Mouse (Mus musculus): ENCODE measurements around the gene Baz2b.

The Baz2b gene

GRCm38 (mm10) chr2:59955916-59956315 lies 253.7 kb downstream of the Baz2b start:
- DNase-seq (ENCODE audit: low read depth) = no peak

GRCm38 (mm10) chr2:59954791-59955190 lies 254.8 kb downstream of the Baz2b start:
- peak; percentile 66 for DNase-seq (ENCODE audit: low read depth)

GRCm38 (mm10) chr2:59952286-59953014 lies 257.2 kb downstream of the Baz2b start:
- DNase-seq (ENCODE audit: low read depth) = no peak

GRCm38 (mm10) chr2:59951706-59952105 lies 257.9 kb downstream of the Baz2b start:
- no peak for DNase-seq (ENCODE audit: low read depth)

GRCm38 (mm10) chr2:59951127-59951526 lies 258.5 kb downstream of the Baz2b start:
- no peak for DNase-seq (ENCODE audit: low read depth)

- DNase-seq (ENCODE audit: low read depth) = no peak
Measured at GRCm38 (mm10) chr2:59936296-59936695, 273.3 kb downstream of the Baz2b start.

GRCm38 (mm10) chr2:59933129-59933528 lies 276.5 kb downstream of the Baz2b start:
- no peak for DNase-seq (ENCODE audit: low read depth)

GRCm38 (mm10) chr2:59932244-59932643 lies 277.4 kb downstream of the Baz2b start:
- no peak for DNase-seq (ENCODE audit: low read depth)

- no peak for DNase-seq (ENCODE audit: low read depth)
Measured at GRCm38 (mm10) chr2:59913610-59914009, 296.0 kb downstream of the Baz2b start.

- no peak for DNase-seq (ENCODE audit: low read depth)
Measured at GRCm38 (mm10) chr2:59908048-59908447, 301.6 kb downstream of the Baz2b start.

- no peak for DNase-seq (ENCODE audit: low read depth)
Measured at GRCm38 (mm10) chr2:59904007-59904406, 305.6 kb downstream of the Baz2b start.

- no peak for DNase-seq (ENCODE audit: low read depth)
Measured at GRCm38 (mm10) chr2:59898666-59899065, 311.0 kb downstream of the Baz2b start.

- DNase-seq (ENCODE audit: low read depth) = no peak
Measured at GRCm38 (mm10) chr2:59898105-59898504, 311.5 kb downstream of the Baz2b start.

GRCm38 (mm10) chr2:59896837-59897236 lies 312.8 kb downstream of the Baz2b start:
- peak; percentile 16 for DNase-seq (ENCODE audit: low read depth)

- DNase-seq (ENCODE audit: low read depth) = peak; percentile 49
Measured at GRCm38 (mm10) chr2:59896400-59896799, 313.2 kb downstream of the Baz2b start.

GRCm38 (mm10) chr2:59889699-59890098 lies 319.9 kb downstream of the Baz2b start:
- DNase-seq (ENCODE audit: low read depth) = no peak

GRCm38 (mm10) chr2:59882742-59883281 lies 326.8 kb downstream of the Baz2b start:
- DNase-seq (ENCODE audit: low read depth) = no peak

- peak; percentile 97 for DNase-seq (ENCODE audit: low read depth)
Measured at GRCm38 (mm10) chr2:59881831-59882741, 327.6 kb downstream of the Baz2b start, which contains the start of gene Wdsub1. Wdsub1 (minus strand) TSS chr2:59882591.

GRCm38 (mm10) chr2:59881404-59881803 lies 328.2 kb downstream of the Baz2b start:
- peak; percentile 17 for DNase-seq (ENCODE audit: low read depth)

- no peak for DNase-seq (ENCODE audit: low read depth)
Measured at GRCm38 (mm10) chr2:59878221-59878620, 331.4 kb downstream of the Baz2b start.

GRCm38 (mm10) chr2:59877335-59877734 lies 332.3 kb downstream of the Baz2b start:
- no peak for DNase-seq (ENCODE audit: low read depth)

GRCm38 (mm10) chr2:59876482-59876881 lies 333.2 kb downstream of the Baz2b start:
- no peak for DNase-seq (ENCODE audit: low read depth)

GRCm38 (mm10) chr2:59870526-59870925 lies 339.1 kb downstream of the Baz2b start:
- DNase-seq (ENCODE audit: low read depth) = peak; percentile 79
